Mouse (Mus musculus) ES-E14 (cell line): ENCODE measurements around the gene Celf5.

Experiments used
- CHD2 ChIP-seq: IDR thresholded peaks from 2 replicates; pipeline ENCODE4 v1.6.1; 2014; ENCODE audit warnings: mild to moderate bottlenecking, low read depth, low read length, inconsistent platforms
- MAFK ChIP-seq: IDR thresholded peaks from 2 replicates; pipeline ENCODE4 v1.6.1; 2014; ENCODE audit warnings: mild to moderate bottlenecking, low read depth, low read length, inconsistent platforms; ENCODE audit not compliant: insufficient read depth
- ZNF384 ChIP-seq: IDR thresholded peaks from 2 replicates; pipeline ENCODE4 v1.6.1; 2012; ENCODE audit warnings: low read depth, low read length, inconsistent platforms

DNA sequence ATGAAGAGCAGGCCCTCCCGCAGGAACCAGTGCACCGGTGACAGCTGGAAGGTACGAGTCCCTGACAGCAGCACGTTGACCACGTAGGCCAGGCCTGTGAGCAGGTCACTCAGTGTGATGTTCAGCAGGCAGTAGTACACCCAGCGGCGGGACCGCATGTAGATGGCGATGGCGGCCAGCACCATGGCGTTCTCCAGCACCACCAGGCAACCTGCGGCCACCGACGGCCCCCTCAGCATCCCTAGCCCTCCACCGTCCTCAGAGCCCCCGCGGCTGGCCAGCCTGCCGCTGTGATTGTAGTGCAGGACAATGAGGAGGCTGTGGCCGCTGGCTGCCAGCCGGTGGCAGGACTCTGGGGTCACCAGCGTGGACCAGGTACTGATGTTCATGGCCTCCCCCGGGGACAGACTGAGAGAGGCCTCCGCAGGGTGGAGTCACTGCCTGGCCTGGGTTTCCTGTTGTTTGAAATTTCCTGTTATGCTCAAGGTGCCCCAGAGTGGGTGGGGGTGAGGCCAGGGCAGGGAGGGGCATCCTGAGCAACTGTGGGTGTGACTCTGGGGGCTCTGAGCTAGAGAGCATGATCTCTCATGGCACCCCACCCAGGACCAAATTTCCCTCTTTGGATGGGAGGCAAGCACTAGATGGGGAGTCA, 16.9 kb upstream of the Celf5 start:
- TF ChIP-seq CHD2 (no peak), MAFK (no peak), ZNF384 (no peak)
